Mouse (Mus musculus): ENCODE measurements around the gene Lsm14b.

The Lsm14b gene

DNA sequence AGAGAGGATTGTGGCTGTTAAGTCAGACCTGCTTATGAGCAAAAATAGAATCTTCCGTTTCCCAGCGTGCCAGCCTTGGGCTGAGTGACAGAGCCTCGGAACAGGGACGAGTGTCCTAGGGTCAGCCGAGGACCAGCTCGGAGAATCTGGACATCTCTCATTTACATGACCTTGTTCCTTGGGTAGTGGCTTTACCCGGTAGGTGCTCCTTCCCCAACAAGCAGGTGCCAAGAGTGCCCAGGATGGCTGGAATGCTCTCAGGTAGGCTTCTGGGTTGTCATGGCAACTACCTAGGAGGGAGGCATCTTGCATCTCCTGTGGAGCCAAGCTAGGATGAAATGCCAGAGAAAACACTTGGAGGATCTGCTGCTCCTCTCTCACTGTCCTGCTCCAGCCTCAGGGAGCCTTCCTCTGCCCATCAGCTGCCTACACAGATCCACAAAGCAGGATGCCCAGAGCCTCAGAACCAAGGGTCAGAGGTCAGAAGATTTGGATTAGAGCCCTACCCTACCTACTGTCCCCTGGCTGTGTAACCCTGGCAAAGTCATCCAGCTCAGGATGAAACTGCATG lies 4.6 kb upstream of the Lsm14b start:
- no peak for DNase-seq

DNA sequence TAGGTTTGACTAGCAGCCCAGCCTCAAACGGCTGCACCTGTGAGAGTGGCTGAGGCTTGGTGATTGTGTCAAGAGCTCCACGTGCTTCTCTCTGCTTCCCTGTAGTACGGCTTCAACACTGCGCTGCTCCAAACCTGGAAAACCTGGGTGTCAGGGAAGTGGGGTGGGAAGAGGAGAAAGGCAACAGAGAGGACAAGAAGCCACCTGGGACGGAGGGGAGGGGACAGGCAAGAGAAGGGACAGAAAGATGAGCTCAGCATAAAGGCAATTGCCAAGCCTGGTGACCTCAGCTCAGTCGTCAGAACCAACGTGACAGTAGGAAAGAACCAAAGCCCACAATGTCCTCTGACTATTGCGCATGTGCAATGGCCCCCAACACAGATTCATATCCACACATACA lies 3.9 kb upstream of the Lsm14b start:
- no peak for DNase-seq

DNA sequence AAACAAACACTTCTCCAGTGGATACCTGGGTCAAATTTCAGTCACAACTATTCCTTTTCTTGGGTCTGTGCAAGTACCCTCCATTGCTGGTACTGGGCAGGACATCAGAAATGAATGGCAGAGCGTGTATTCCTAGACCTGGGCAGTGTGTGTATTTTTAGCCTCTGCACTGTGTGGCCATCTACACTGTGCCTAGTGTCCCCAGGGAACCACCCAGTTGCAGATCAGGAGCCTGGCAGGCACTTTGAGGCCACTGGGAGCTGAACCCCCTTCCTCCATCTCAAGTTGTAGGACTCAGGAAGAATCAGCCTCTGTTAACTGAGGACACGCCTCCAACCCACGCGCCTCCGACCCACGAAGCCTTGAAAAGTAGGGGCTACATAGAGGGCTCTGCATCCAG lies 2.0 kb upstream of the Lsm14b start:
- no peak for DNase-seq

DNA sequence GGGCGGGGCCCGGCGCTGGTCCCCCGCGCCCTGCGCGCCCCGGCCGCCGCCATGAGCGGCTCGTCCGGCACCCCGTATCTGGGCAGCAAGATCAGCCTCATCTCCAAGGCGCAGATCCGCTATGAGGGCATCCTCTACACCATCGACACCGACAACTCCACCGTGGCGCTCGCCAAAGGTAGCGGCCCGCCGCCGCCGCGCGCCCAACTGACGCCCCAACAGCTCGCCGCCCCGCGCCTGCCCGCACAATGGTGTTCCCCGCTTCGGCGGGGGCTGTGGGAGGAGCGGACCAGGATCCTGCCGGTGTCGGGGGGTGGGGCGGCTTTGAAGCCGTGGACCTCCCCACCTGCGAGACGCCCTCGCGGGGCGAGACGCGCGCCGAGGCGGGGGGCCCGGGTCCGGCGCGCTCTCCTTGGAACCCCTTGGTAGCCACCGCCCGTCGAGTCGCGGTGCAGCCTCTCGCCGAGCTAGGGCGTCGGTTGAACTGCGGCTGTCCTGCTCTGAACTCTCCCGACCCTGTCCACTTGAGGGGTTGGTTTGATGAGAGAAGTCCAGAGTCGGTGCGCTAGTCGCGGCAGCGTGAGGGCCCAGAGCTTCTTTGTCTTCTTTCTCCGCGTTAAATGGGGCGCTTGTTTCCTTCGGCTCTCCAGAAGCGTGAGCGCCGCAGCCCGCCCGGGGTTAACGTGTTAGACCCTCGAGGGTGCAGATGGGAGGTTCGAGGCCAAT lies 511 bp downstream of the Lsm14b start:
- DNase-seq: peak; percentile 59

DNA sequence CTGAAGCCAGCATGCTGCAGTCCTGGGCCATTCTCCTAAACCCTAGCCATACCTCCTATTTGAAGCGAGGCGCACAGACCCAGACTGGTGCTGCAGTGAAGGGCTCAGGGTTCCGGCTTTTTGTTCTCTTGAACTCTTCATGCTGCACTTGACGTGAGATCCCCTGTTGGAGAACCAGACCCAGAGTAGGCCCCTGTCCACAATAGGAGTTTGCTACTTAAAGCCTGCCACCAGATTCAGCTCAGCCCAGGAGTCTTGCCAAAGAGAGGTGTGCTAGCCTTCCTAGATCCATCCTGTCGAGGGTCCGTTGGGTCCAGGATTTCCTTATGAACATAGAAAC lies 1.0 kb downstream of the Lsm14b start:
- no peak for DNase-seq

DNA sequence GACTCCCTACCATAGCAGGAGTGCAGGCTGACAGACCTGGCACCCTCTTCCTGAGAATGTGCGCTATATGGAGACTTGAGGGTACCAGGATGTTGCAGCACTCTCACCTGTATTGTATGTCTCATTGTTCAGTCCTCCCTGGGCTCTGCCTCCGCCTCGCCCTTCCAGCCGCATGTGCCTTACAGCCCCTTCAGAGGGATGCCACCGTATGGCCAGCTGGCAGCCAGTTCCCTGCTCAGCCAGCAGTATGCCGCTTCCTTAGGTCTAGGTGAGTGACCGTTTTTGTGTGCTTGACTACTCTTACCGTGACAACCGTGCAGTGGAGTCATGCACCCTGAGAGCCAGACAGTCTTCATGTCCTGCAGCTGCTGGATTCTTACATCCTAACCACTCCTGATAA lies 3.0 kb downstream of the Lsm14b start:
- DNase-seq: no peak

DNA sequence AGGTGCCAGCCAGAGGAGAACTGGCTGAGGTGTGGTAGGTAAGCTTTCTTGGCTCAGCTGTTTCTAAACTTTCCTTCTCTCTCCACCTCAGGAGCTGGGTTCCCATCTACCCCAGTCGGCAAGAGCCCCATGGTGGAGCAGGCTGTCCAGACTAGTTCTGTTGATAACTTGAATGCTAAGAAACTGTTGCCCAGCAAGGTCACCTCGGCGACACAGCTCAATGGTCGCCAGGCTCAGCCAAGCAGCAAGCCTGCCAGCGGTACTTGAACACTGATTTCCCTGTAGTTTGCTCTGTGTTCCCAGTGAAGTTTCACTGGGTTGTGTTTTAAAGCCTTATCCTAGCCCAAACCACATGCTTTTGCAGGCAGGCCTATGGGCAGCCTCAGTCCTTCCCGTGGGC lies 6.5 kb downstream of the Lsm14b start:
- peak; percentile 50 for DNase-seq

DNA sequence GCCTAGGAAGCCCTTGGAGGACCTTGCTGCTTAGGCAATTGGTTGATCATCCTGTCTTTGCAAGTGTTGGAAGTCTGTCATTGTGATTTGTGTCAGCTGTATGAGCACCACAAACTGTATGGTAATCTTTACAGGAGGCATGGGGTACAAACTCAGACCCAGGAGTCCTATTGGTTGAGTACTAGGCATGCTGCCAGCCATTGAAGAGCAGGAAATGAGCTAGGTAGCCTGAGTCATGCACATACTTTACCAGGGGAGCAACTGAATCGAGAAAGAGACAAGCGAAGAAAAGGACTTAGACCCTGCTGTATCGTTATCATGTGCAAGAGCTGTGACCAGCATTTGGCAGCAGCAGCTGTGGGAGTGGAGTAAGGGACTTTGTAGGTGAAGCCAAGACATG lies 8.1 kb downstream of the Lsm14b start:
- DNase-seq: no peak

DNA sequence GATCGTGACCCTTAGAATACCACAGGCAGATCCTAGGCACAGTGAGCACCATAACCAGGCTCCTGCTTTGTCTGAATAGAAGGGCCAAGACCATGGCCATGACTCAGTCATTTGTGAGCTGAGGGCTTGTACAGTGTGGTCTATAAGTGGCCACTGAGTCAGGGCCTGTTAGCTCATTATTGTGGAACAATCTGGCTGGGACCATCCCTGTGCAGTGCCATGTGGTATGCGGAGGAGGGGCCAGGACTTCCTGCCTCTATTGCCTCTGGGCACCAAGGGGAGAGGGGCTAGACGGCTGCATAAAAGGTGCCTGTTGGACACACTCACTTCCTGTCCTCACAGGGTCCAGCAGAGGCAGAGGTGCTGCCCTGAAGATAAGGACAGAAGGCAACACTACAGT lies 9.2 kb downstream of the Lsm14b start:
- no peak for DNase-seq

DNA sequence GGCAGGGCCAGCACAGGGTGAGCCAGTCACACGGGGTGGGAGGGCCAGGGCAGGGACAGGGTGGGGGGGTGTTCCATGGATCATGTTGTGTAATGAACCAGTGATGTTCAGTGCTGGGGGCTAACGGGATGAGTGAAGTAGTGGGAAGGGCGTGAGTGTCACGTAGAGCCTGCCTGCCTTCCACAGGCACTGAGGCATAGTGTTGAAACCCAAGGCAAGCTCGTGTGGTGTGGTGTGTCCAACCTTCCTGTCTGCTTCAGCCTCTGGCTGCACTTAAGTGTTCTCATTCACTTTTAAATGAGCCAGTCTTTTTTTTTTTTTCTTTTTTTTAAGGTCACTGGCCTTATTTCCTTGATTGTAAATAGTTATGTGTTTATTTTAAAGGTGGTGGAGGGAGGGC lies 10.0 kb downstream of the Lsm14b start:
- no peak for DNase-seq

DNA sequence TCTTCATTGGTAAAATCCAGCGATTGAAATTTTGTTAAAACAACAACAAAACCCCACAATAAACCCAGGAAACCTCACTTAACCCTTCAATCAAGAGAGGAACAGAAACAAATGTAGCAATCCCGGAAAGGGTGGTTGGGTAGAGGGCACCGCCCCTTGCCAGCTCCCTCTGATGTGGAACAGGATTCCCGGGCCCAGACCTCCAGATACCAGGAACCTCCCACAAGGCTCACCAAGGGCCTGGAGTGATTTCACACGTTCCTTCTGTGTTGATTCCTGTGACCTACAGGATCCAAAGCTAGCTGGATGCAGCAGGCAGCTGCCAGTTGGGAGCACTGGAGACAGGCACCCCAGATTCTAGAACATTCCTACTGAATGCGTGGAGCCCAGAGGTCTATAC lies 15.6 kb downstream of the Lsm14b start:
- DNase-seq: no peak

DNA sequence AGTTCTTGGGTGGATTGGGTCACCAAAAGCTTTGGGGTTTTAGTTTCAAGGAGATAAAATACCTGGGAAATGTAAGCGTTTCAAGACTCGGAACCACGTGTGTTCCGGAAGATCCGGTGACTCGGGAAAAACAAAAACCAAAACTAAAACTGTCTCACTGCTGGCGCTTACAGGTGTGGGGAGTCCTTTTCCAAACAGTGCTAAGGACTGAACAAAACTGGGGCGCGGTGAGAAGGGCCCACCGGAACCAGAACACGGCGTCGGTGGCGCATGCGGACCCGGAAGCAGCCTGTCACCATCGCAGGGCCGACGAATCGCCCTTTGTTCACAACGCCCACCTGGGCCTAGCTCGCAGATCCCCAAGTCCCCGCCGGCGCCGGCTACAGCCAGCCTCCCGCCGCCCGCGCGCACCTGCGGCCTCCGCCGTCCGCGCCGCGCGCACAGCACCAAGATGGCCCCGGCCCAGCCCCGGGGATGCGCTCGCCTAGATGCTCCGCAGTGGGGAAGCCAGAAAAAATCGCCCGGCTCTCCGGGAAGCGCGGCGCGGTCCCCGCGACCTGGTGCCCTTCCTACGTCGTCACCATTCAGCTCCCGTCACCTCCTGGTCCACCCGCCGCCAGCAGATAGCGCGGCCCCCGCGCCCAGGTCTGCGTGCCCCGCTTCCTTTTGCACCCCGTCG lies 16.9 kb downstream of the Lsm14b start:
- DNase-seq: peak; percentile 62

DNA sequence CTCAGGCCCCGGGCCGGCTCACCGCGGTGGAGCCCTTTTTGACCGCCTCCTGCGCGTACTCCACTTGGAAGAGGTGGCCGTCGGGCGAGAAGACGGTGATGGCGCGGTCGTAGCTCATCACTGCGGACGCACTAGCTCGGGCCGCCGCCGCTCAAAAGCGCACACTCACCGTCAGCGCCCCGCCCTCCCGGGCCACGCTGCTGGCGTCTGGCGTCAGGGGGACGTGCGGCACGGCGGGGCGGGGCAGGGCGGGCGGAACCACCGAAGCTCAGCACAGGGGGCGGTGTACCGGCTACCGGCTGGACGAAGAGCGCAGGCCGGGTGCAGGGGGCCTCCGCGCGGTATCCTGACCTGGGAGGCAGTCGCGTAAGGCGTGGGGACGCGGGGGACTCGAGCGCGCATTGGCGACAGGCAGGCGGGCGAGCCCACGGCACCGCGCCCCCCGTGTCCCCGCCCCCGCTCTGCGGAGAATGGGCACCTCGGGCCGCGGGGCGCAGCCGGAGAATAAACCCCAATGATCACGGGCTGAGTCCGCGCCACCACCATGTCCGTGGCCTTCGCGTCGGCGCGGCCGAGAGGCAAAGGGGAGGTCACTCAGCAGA lies 17.6 kb downstream of the Lsm14b start, which contains the start of the genes Psma7 and Ss18l1:
Gene Psma7, minus strand, starts transcription at position 178 of the 602 bp plus-strand sequence.
Gene Ss18l1, plus strand, starts transcription at position 254 of the 602 bp plus-strand sequence.
- peak; percentile 93 for DNase-seq

DNA sequence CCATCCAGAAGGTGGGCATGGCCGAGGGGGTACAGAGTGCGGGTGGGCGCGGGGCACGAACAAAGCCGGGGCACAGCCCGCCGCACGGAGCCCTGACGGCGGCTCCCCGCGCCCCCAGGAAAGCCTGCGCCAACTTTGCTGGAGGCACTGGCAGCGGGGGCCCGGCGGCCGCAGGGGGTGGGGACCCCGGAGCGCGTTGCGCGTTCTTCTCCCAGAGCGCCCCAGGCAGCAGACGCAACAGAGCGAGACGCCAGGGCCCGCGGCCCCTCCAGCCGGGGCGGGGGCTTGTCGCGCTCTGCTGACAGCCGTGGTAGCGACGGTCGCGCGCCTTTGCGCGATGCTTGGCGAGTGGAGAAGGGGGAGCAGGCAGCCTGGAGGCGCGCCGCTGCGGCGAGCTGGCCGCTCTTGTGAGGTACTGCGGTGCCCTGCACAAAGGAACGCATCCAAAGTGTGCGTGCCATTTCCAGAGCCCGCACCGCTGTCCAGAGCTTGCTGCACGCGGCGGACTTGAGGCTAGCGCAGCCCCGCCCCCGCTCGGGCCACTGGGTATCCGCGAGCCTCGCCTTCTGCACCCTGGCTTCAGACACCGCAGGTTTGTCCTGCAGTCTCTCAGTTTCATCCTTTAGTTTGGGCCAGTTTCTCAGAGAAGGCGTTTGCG lies 18.2 kb downstream of the Lsm14b start:
- DNase-seq: peak; percentile 66

DNA sequence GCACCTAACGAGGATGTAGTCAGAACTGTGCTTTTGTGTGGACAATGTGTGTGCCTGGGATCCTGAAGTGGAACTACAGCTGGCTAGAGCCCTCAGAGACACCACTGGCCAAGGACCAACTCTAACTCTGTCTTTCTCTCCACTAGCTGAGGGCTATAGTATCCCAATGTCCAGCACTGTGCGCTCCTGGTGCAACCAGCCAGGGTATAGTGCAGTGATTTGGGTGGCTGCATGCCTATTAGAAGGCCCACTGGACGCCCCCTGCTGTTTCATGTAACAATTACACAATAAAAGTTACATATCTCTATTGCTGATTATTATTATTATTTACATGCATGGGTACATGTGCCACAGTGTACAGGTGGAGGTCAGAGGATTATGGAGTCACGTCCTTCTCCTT lies 20.5 kb downstream of the Lsm14b start:
- peak; percentile 60 for DNase-seq

DNA sequence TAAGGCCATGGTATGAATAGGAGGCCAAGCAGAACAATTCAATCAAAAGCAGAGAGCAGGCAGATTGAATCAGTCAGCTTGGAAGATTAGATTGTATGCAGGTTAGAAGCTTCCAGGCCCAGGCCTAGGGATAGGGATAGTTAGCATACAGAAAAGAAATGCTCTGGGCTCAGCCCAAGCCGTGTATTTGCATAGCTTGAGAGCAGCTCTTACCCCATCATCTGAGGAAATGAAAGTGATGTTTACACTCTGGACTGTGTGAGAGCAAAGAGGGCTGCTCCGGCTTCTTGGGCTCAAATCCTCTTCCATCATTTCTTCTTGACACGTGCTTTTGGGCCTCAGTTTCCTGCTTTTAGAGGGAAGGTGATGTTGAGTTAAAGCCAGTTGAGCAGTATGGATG lies 22.8 kb downstream of the Lsm14b start:
- no peak for DNase-seq

DNA sequence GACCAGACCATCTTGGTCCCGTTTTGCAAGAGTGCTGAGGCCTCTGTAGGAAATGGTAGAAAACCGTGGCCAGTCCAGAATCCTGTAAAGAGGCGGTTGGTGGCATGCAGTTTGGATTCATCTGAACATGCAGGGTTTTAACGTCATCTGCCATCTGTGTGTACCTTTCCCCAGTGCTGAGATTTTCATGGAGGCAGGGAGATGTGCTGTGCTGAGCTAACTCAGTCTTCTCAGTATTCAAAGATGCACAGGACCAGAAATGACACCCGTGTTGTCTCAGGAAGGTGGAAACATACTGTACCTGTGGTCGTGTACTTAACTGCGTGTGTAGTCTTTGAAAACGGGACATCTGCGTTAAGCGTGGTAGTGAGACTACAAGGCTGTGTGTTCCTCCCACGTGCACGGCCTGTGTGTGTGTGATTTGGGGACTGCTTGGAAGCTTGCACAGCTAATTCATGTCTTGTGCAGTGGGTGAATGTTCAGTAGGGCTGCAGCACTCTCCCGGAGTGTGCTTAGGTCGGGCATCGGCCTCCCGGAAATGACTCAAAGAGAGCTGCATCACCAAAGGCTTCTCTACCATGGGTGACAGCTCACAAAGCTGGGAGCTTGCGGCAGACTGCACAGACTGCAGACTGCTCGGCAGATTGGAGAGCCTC lies 23.3 kb downstream of the Lsm14b start:
- DNase-seq: no peak

DNA sequence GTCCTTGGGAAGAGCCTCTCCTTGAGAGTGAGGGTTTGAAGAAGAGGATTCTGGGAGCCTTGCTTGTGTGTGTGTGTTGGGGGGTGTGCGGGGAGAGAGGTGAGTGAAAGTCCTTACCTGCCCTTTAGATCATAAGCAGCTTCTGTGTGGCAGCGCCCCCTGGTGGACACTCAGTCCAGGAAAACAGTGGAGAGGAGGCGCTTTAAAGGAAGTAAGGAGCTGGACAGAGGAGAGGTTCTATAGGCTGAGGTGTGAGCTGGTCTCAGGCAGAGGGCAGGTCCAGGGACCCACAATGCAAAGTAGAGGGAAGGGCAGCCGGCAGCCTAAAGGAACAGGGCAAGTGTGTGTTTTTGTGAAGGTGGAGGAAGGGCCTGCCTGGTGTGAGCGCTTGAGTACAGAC lies 26.2 kb downstream of the Lsm14b start:
- peak; percentile 84 for DNase-seq

DNA sequence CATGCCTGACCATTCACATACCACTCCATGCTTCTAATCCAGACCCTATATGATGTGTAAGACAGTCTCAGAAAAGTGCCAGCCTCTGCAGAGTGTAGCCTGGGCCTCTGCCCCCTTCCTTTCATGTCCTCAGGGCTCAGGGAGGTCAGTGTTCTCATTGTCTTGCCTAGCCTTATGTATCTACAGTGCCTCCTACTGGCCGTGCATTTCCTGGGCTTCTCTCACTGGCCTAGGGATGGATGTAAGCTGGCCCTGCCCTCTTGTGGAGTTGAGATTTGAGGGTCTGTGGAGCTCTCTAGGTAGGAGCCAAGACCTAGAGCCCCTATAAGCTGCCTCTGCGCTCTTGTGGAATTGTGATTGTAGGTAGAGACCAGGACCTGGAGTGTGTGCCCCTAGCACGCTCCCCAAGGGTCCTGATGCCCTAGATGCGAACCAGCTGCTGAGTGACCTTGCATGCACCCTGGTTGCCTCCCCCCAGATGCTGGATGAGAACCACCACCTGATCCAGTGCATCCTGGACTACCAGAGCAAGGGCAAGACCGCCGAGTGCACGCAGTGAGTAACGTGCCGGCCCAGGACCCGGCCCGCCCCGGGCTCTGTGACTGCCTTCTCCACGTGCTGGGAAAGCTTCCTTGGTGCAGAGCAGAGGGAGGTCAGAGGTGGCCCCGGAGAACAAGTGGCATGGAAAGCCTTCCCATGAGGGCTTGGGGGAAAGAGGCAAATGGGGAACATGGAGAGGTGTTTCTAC lies 27.4 kb downstream of the Lsm14b start:
- DNase-seq: no peak

DNA sequence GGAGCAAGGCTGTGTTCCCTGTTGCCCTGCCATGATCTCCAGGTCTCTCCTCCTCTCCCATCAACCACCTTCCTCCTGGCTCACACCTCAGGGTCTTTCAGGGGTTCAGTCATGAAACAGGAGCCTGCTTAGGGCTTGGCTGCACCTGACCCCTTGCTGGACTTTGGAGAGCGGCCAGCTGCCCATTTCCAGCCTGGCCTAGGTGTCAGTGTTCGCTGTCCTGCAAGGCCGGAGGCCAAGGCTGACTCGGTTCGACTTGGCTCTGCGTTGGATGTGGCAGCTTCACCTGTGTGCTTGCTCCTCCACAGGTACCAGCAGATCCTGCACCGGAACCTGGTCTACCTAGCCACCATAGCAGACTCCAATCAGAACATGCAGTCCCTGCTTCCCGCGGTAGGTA lies 28.2 kb downstream of the Lsm14b start:
- DNase-seq: peak; percentile 37

DNA sequence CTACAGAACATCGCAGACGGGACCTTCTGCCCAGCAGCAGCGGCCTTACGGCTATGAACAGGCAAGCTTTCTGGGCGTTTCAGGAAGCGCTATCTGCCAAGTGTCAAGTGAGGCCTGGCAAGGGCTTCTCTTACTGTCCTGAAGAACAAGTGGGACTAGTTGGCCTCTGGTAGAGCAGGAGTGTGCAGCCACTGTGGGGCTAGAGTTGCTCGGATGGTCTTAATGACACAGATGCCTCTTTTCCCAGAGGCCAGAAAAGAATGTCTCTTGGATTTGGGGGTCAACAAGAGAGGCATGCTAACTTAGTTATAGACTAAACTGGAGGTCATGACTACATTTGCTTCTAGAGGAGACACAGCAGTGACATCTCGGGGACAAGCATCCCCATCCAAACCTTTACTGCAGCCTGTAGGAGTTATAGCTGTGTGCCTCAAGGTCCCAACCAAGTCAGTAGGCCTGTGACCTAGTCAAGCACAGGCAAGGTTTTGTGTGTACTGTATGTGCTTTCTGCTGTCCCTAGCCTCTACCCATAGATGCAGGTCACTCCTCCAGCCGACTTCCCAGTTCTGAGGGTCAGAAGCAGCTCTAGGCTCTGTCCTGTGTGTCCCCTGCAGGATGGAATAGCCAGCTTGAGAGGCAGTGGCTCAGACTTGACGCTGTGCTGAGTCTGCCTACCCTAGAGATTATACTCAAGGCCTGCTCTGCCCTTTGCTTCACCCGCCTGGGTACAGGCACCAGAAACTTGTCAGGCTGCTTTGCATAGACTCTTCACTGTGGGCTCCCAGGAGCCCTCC lies 38.7 kb downstream of the Lsm14b start:
- no peak for DNase-seq
